Mouse (Mus musculus): ENCODE results near the gene H2-T23.
"Not testable (repeated sequence)": the region's sequence is repeated elsewhere in the genome, so short reads cannot be mapped to it uniquely, and the experiment has no call there.

H2-T23 gene

GRCm38 (mm10) chr17:36022922-36023321, 9.7 kb downstream of the H2-T23 start:
- DNase-seq, result no peak

GRCm38 (mm10) chr17:36022098-36022497, 10.6 kb downstream of the H2-T23 start:
- DNase-seq, result no peak

GRCm38 (mm10) chr17:36021309-36021708, 11.3 kb downstream of the H2-T23 start:
- DNase-seq, result no peak

- no peak for DNase-seq
Measured at GRCm38 (mm10) chr17:36020191-36021073, 12.2 kb downstream of the H2-T23 start, which contains the start of gene H2-T24. H2-T24 (minus strand) TSS chr17:36020560.

GRCm38 (mm10) chr17:36019519-36019918, 13.1 kb downstream of the H2-T23 start:
- no peak for DNase-seq

GRCm38 (mm10) chr17:36018979-36019378, 13.7 kb downstream of the H2-T23 start:
- no peak for DNase-seq

GRCm38 (mm10) chr17:36017046-36017445, 15.6 kb downstream of the H2-T23 start:
- no peak for DNase-seq

- no peak for DNase-seq
Measured at GRCm38 (mm10) chr17:36014977-36015376, 17.7 kb downstream of the H2-T23 start.

GRCm38 (mm10) chr17:36004409-36004808, 28.2 kb downstream of the H2-T23 start:
- not testable (repeated sequence) for DNase-seq

- DNase-seq, result no peak
Measured at GRCm38 (mm10) chr17:36003331-36003730, 29.3 kb downstream of the H2-T23 start.

- DNase-seq, result no peak
Measured at GRCm38 (mm10) chr17:36001966-36002365, 30.7 kb downstream of the H2-T23 start.

GRCm38 (mm10) chr17:36001121-36001897, 31.3 kb downstream of the H2-T23 start:
- no peak for DNase-seq

- DNase-seq, result no peak
Measured at GRCm38 (mm10) chr17:36000349-36000748, 32.3 kb downstream of the H2-T23 start.

GRCm38 (mm10) chr17:35999356-35999755, 33.3 kb downstream of the H2-T23 start:
- DNase-seq, result no peak

- DNase-seq, result no peak
Measured at GRCm38 (mm10) chr17:35998545-35999305, 33.9 kb downstream of the H2-T23 start.

GRCm38 (mm10) chr17:35997713-35998510, 34.7 kb downstream of the H2-T23 start:
- DNase-seq, result peak; percentile 33

- DNase-seq, result peak; percentile 98
Measured at GRCm38 (mm10) chr17:35996949-35997348, 35.7 kb downstream of the H2-T23 start.

GRCm38 (mm10) chr17:35994879-35995240, 37.8 kb downstream of the H2-T23 start:
- DNase-seq, result peak; percentile 37

GRCm38 (mm10) chr17:35994175-35994878, 38.3 kb downstream of the H2-T23 start:
- peak; percentile 85 for DNase-seq

- peak; percentile 81 for DNase-seq
Measured at GRCm38 (mm10) chr17:35993675-35994074, 39.0 kb downstream of the H2-T23 start.

GRCm38 (mm10) chr17:35991781-35992180, 40.9 kb downstream of the H2-T23 start:
- DNase-seq, result peak; percentile 13

GRCm38 (mm10) chr17:35981776-35982175, 50.9 kb downstream of the H2-T23 start:
- DNase-seq, result no peak

All from cerebellum, adult 9-10 months (tissue).